Mouse (Mus musculus) myocyte (in vitro differentiated cells): ENCODE data around the gene Gpc5.

Experiments used
- CEBPB ChIP-seq: IDR thresholded peaks from 2 replicates; pipeline ENCODE4 v1.6.1; 2011; ENCODE audit warnings: mild to moderate bottlenecking, moderate library complexity; ENCODE audit not compliant: poor library complexity, insufficient read depth, severe bottlenecking
- E2F4 ChIP-seq: IDR thresholded peaks from one replicate; pipeline ENCODE4 v1.6.1; 2011; ENCODE audit warnings: mild to moderate bottlenecking, control low read depth, moderate library complexity; ENCODE audit not compliant: insufficient read depth
- MAX ChIP-seq: IDR thresholded peaks from one replicate; pipeline ENCODE4 v1.6.1; 2011; ENCODE audit warnings: low read depth, mild to moderate bottlenecking, control low read depth
- MYOD1 ChIP-seq, 3 experiments: IDR thresholded peaks; one replicate each; pipeline ENCODE4 v1.6.1; 2011; ENCODE audit warnings: control low read depth in 2 of 3, low read depth in 2 of 3, mild to moderate bottlenecking in 2 of 3, moderate library complexity in 1 of 3; ENCODE audit not compliant: insufficient read length in 2 of 3, control insufficient read depth in 1 of 3
- MYOG ChIP-seq, 3 experiments: IDR thresholded peaks; one replicate each; pipeline ENCODE4 v1.6.1; 2011; ENCODE audit warnings: control low read depth in 2 of 3, low read depth in 2 of 3, mild to moderate bottlenecking in 2 of 3; ENCODE audit not compliant: insufficient read length in 2 of 3, control insufficient read depth in 1 of 3, insufficient read depth in 1 of 3
- POLR2A ChIP-seq: IDR thresholded peaks from one replicate; pipeline ENCODE4 v1.6.1; 2011; ENCODE audit warnings: low read depth, mild to moderate bottlenecking, control low read depth, moderate library complexity; ENCODE audit not compliant: insufficient read length
- POLR2AphosphoS2 ChIP-seq: IDR thresholded peaks from one replicate; pipeline ENCODE4 v1.6.1; 2011; ENCODE audit warnings: low read depth, control low read depth; ENCODE audit not compliant: insufficient read length
- REST ChIP-seq: IDR thresholded peaks from one replicate; pipeline ENCODE4 v1.6.1; 2011; ENCODE audit warnings: mild to moderate bottlenecking, control low read depth, moderate library complexity; ENCODE audit not compliant: insufficient read depth, insufficient read length
- SRF ChIP-seq: IDR thresholded peaks from one replicate; pipeline ENCODE4 v1.6.1; 2011; ENCODE audit warnings: low read depth; ENCODE audit not compliant: control insufficient read depth, insufficient read length
- TCF12 ChIP-seq: IDR thresholded peaks from one replicate; pipeline ENCODE4 v1.6.1; 2011; ENCODE audit warnings: mild to moderate bottlenecking, control low read depth; ENCODE audit not compliant: poor library complexity, insufficient read depth, severe bottlenecking
- TCF3 ChIP-seq: IDR thresholded peaks from one replicate; pipeline ENCODE4 v1.6.1; 2011; ENCODE audit warnings: low read depth, control low read depth; ENCODE audit not compliant: insufficient read length
- USF1 ChIP-seq: IDR thresholded peaks from one replicate; pipeline ENCODE4 v1.6.1; 2011; ENCODE audit warnings: low read depth, mild to moderate bottlenecking, control low read depth, moderate library complexity

DNA sequence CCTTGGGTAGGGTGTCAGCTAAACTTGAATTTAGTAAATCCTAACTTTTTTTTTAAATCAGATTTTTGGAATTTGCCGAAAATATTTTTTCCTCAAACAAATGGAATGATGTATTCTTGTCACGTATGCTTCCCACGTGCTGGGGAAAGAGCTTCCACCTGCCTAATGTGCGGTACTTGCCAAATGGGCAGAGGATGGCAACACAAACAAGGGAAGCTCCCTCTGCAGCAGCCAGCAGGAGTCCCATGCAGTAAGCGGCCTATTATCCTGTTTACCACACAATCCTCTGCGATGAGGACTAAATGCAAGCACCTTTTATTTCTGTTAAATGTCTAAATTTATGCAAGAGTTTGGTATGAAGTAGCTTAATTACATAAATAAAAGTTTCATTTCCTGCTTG is 178.4 kb downstream of the Gpc5 start:
- TF ChIP-seq POLR2A (no peak), SRF (no peak), MYOG (IDR thresholded peaks at IDR 0.05; ENCODE audit: control insufficient read depth in 1 of 3, insufficient read depth in 1 of 3, insufficient read length in 2 of 3, low read depth in 2 of 3) (no peak), MAX (no peak), TCF3 (no peak), CEBPB (no peak), USF1 (no peak), POLR2AphosphoS2 (no peak), E2F4 (no peak), MYOD1 (IDR thresholded peaks at IDR 0.05; ENCODE audit: control insufficient read depth in 1 of 3, insufficient read length in 2 of 3, low read depth in 2 of 3) (no peak), TCF12 (no peak), REST (no peak)
